Mouse (Mus musculus) embryonic fibroblast, embryonic 13.5 days (primary cell): ENCODE measurements around the gene Sbk1.
"Not testable (repeated sequence)": the region's sequence is repeated elsewhere in the genome, so short reads cannot be mapped to it uniquely, and the experiment has no call there.

Experiments used
- CTCF ChIP-seq: IDR thresholded peaks from 2 replicates; pipeline ENCODE4 v1.5.1; 2011; ENCODE audit warnings: mild to moderate bottlenecking, control low read depth, low read length, moderate library complexity, borderline replicate concordance; ENCODE audit not compliant: insufficient read depth
- POLR2A ChIP-seq: IDR thresholded peaks from 2 replicates; pipeline ENCODE4 v1.6.1; 2011; ENCODE audit warnings: low read depth, mild to moderate bottlenecking, control low read depth, low read length, moderate library complexity

- not testable (repeated sequence) for TF ChIP-seq CTCF, POLR2A
Measured at GRCm38 (mm10) chr7:126301831-126302230, 29.4 kb downstream of the Sbk1 start.
